Mouse (Mus musculus) frontal cortex, postnatal 14 days (tissue): Measurements from ENCODE around the gene Cdh11.
A peak's percentile ranks its signal among the peaks of the same experiment; 100 is the strongest.

Source experiments
- DNase-seq, 2 experiments: peaks; one replicate each; pipeline ENCODE4 v3.0.0; 2022; ENCODE audit warnings: low spot score in 2 of 2

Gene Cdh11

DNA sequence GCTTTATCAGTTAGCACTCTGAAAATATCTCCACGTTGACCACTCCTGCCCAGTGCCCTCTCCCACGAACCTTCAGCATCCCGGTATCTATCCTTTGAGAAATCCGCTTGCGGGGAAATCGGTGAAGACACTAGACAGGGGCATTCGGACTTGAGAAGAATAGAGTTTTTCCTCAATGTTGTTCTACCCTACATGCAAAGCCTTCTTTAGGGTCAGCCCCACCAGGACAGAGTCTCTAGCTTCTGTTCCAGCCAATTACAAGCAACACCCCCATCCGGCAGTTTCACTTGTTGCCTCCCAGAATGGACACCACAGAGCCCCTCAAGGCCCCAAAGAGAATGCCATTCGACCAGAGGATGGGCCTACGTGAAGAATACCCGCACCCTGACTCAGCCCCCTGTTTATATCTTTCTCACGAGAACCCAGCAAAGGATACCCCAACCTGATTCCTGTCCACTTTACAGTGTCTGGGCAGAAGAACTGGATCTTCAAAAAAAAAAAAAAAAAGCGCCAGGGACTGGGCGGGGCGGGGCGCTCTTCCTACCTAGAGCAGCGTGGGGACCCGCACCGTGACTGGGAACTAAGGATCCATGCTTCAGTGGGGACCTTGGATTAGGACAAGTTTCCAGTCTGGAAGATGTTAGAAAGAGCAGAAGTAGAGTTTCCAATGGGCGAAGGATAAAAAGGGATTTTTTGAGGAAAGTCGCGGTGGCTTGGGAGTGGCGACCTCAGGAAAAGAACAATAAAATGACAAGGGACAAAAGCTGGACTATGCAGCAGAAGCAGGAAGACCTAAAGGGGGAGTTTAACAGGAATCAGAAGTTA is at the start of gene Cdh11:
Gene Cdh11 (minus strand): TSS at position 51 of the 825 bp plus-strand sequence.
- DNase-seq: no peak

- no peak for DNase-seq
These were observed 28.5 kb upstream of the Cdh11 start for GRCm38 (mm10) chr8:102813959-102814358.

- DNase-seq: no peak
These were observed 4.9 kb upstream of the Cdh11 start for GRCm38 (mm10) chr8:102790303-102790702.

GRCm38 (mm10) chr8:102786467-102787360 is 1.3 kb upstream of the Cdh11 start:
- DNase-seq: no peak

- peak; percentile 52 to 66 for DNase-seq
These were observed 497 bp downstream of the Cdh11 start for GRCm38 (mm10) chr8:102784835-102785455.

DNA sequence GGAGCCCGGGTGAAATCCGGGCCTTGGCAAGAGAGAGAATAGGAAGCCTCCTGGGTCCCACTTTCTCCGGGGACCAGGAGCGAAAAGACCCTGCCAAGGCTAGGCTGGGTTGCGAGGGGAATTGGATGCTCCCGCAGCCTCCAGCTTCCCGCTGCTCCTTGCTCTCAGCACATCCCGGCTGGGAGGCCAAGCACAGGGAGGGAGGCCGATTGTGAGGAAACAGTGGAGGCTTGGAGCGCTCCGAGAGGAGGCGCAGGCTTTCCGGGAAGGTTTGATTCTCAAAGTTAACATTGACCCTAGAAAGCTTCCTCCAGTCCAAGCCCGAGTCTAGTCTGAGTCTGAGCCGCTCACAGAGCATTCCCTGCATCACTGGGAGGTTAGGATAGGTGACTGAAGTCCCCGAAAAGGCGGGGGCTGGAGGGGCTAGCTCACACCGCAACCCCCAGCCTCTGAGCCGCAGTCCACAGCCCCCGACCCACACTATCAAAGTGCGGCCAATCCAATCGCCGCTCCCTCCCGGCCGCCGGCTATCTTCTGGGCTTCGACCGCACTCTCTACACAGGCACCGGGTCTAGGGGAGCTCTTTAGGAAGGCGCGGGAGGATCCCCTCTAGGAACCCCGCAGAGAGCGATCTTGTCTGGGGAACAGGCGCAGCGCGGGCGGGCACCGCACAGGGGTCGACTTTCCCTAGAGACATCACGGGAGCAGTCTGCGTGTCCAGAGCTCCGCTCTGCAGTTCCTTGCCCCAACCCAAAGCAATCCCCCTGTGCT is 1.4 kb downstream of the Cdh11 start:
- DNase-seq: peak in 1 of 2 experiments; percentile 49

GRCm38 (mm10) chr8:102782707-102783489 is 2.5 kb downstream of the Cdh11 start:
- no peak for DNase-seq

DNA sequence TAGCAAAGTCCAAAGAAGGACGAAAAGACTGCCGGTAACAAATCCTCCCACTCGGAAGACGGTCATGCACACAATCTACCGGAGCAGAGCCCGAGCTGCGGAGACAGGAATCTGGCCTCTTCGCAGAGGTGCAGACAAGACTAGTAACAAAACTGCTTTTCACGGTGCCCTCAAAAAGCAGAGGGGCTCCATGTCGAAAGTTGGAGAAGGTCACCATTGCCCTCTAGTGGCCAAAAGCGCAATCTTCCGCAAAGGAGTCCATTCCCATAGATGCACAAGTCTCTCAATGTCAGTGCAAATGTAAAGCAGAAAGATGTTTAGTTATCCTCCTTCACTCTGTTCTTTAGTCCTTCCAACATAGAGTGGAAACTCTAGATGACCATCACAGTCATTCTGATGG is 4.5 kb downstream of the Cdh11 start:
- peak; percentile 60 to 84 for DNase-seq

- no peak for DNase-seq
These were observed 10.8 kb downstream of the Cdh11 start for GRCm38 (mm10) chr8:102774594-102774993.

DNA sequence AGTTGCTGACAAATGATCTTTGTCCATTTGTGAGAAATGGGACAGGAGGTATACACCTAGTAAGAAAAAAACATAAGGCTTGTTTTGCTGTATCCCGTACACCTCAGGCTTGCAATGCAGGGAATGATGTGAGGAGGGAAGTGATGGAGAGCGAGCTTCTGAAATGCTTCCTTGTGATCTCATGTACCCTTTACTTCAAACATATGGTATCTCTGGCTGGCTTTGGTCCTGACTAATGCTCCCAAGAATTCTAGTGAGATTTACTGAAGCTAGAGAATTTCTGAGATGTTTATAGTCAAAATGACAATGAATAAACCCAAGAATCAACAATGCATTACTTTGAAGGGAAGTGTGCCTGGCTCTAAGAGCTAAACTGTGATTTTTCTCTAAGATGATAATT is 14.0 kb downstream of the Cdh11 start:
- DNase-seq: no peak

DNA sequence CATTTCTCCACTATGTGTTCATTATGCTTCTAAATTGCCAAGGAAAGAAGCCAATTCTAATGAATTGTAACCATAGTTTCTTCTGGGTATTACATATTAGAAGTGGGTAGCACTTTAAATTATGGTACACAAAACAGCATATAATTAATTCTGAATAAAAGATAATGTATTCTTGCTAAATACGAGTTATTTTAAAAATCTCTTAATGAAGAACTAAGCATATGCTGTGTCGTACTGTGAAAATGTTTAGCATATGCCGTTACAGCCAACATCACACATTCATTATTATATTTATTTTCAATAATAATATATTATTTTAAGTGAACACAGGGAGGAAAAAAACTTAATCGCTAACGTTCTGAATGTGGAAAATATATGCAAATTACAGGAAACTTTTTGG is 31.6 kb downstream of the Cdh11 start:
- DNase-seq: no peak

- DNase-seq: no peak
These were observed 42.5 kb downstream of the Cdh11 start for GRCm38 (mm10) chr8:102742940-102743339.

DNA sequence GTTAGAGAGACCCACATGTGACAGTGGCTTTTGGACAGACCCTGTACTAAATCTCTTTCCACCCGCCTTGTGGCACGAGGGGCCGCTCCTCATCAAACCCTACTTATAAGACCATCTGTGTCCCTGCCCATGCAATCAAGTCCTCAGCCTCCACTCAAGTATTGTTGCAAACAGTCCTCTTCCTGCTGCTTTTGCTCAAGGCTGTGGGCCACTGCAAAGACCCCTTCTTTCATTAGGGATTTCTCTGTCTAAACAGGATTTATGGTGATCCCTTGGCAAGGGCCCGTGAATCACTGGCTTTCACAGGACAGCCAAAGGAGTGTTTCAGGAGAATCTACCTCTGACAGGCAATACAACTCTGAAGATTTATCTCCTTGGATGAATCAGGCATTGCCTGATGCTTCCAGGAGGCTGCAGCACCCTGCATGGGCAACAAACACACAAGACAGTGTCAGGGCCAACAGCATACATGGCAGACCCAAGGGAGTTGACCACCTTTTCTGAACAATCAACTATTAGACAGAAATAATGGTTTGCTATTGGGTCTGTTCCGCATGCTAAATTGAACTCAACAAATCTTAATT is 43.3 kb downstream of the Cdh11 start:
- DNase-seq: no peak

DNA sequence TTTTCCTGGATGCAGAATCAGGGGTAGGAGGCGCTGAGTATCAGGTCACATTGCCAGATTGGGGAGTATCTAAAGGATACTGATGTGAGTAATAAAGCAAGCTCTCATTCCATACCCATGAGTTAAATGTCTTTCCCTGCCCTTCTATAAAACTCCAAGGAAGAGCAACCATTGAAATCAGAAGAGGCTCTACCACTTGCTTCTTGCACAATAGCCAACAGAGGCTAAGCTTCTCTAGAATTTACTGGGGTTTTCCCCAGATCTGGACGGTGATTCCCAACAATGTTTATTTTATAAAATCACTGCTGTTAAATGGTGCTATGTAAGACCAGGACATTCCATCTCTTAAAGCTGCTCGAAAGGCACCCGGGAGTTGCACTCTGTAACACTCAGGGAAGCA is 44.5 kb downstream of the Cdh11 start:
- DNase-seq: no peak

- DNase-seq: peak; percentile 19 to 30
These were observed 46.4 kb downstream of the Cdh11 start for GRCm38 (mm10) chr8:102738961-102739487.

GRCm38 (mm10) chr8:102738395-102738794 is 47.0 kb downstream of the Cdh11 start:
- no peak for DNase-seq

- DNase-seq: no peak
These were observed 51.0 kb downstream of the Cdh11 start for GRCm38 (mm10) chr8:102734419-102734818.

DNA sequence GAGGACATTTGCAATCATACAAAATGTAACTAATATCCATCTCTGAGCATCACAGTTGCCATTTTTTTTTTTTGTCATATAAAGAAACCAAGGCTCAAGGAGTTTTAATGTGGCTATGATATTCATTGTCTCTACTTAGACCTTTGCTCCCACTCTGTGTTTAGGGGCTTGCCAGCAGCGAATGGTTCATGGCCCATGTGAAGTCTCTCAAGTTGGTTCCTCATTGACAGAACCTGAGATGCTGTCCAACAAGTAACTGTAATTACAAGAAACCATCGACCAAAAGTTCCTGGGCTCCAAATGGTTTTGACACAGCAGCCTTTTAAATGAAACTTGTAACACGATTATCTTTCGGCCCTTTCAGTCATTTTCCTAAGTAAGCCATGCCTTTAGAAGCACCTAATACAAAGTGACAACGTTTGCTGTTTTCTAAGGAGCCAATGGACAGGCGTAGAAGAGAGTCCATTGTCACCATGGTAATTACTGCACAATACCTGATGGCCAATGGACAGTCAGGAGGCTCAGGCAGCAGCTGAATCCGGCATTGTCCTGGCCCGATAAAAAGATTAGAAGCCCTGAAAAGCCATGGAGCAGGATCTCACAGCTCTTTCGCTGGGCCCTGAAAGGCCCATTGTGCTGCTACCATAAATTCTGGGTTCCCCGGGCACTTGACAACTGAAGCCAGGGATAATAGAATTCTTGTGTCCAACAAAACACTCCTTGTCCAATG is 59.1 kb downstream of the Cdh11 start:
- no peak for DNase-seq

DNA sequence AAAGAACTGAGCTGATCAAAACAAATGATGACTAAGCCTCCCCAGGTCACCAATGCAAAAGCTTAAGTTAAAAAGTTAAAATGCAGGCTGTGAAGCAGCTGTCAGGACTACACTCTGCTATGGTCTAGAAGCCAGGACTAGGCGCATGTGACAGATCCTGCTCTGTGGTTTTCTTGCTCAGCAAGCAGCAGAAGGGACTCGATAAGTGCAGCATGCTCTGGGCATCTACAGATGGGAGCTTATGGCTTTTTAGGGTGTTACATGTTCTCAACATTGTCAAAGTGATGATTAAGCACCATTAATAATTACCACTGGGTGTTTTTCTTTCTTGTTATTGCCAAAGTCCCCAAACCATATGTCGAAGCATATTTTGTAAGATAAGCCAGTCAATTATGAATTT is 59.9 kb downstream of the Cdh11 start:
- no peak for DNase-seq
